Mouse (Mus musculus): Measurements from ENCODE around the gene Phactr2.
A peak's percentile ranks its signal among the peaks of the same experiment; 100 is the strongest.

Phactr2 gene

DNA sequence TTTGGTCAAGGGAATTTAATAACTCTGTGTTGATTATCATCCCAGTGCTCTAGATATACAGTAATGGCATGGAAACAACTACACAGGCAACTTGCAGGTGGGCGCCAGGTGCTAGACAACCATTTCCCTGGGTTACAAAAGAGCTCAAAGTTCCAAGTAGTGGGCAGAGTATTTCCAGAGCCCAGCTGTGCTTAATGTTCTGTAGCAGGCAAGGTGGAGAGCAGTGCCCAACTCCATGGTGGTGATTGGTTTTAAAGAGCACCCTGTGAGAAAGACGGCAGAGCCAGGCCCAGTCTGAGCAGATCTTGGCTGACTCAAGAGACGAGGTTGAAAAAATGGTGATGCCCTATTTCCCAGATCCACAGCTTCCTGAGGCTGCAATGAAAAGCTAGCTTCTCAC, 78.5 kb downstream of the Phactr2 start:
- peak; percentile 80 for DNase-seq

DNA sequence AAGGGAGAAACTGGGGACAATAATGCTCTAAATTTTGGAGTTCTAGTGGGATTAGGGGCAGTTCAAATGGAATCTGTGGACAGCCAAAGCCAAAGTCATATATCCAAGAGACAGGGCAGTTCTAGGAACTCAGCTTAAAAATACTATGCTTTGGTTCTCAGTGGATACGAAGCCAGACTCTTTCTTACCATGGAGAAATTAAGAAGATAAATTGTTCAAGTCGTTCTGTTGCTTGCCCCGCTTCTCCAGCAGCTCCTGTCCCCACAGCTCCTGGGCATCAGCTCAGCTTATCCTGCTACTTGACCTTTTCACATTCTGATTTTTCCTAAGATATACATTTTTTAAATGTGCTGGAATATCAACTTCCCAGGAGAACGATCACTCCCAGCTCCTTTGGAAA, 80.2 kb downstream of the Phactr2 start:
- peak; percentile 24 for DNase-seq

- DNase-seq, result peak; percentile 89
Measured at GRCm38 (mm10) chr10:13388116-13388922, 85.9 kb downstream of the Phactr2 start.

DNA sequence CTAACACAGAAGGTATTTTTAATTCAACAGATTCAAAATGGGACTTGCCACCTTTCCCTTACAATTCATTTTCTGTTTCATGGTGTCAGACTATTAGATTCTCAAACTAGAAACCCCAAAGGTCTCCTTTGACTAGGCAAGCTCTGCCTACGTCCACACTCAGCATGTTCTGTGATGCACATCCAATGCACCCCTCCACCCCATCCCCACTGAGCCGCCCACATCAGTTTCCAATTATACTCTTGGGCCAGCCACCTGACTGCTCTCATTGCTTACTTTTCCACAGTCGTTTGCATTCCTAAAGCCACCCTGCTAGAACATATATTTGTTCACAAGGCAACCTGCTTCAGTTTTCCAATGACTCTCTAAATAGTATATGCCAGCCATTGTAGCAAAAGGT, 89.3 kb downstream of the Phactr2 start:
- DNase-seq, result peak; percentile 19

DNA sequence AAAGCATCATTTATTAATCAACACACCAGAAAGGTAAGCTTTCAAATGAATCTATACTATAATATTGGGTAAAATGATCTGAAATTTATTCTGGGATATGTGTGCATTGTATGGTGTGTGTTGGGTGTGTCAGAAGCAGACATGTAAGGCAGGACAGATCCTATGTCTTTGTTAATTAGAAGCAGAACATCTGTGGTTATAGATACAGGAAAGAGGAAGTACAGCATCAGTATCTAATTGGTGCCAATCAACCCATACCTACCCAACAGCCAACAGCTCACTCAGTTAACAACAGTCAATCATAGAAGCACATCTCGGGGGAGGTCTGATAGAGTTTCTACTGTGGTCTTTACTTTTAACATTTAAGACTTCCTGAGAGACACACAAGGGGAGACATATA, 96.3 kb downstream of the Phactr2 start:
- peak; percentile 1 for DNase-seq

DNA sequence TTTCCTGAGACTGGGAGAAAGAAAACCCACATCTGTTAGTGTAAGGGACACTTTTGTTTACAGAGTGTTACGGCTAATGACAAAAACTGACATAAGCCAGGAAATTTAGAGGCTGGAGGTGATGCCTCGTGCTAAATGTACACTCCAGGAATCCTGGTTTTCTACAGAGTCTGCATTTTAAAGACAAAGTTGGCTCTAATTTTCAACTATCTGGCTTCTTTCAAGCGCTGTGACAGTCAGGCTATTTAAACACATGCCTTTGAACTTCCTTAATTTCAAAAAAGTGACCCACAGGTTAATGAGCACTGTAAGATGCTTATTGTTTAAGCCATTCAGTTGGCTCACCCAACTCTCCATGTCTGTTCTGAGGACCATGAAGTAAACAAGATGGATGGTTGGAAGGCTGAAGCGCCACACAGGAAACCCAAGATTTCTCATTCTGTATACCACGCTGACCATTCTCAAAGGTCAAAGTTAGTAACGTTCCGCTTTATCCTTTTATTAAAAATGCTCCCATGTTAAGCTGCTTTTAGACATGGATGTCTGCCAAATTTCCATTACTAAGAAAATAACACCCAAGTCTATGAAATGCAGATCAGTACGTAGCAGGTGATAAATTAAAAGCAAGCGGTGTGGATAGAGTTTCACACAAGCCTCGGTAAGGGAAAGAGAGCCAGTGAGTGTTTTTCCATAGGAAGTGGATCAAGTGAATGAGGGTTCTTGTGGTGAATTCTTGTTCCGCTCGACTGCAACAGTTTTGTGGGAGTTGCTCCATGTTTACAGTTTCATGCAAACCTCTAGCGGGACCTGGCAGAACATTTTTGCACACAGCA, 97.6 kb downstream of the Phactr2 start:
- no peak for DNase-seq

- DNase-seq, result peak; percentile 61
Measured at GRCm38 (mm10) chr10:13375820-13376219, 98.4 kb downstream of the Phactr2 start.

GRCm38 (mm10) chr10:13369581-13370375, 104.4 kb downstream of the Phactr2 start:
- peak; percentile 33 for DNase-seq

- DNase-seq, result no peak
Measured at GRCm38 (mm10) chr10:13364286-13364580, 110.0 kb downstream of the Phactr2 start.

- no peak for DNase-seq
Measured at GRCm38 (mm10) chr10:13363499-13364285, 110.5 kb downstream of the Phactr2 start.

GRCm38 (mm10) chr10:13360913-13361312, 113.3 kb downstream of the Phactr2 start:
- DNase-seq, result no peak

DNA sequence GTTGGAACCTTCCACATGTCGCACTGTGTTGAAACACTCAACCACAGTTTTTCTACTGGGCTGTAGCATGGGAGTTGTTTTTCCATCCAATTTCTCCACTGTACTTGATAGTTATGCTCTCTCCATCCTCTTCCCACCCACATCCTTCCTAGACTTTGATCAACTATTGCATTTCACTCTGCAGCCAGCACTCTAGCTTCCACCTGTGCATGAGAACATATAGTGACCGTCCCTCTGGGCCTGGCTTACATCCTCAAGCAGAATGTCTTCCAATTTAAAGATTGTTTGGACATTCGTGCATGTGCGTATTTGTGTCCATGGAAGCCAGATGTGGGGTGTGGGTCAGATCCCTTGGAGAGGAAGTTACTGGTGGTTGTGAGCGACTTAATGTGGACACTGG, 114.4 kb downstream of the Phactr2 start:
- no peak for DNase-seq

GRCm38 (mm10) chr10:13358679-13359078, 115.5 kb downstream of the Phactr2 start:
- no peak for DNase-seq

GRCm38 (mm10) chr10:13346609-13347290, 127.5 kb downstream of the Phactr2 start:
- DNase-seq, result no peak

DNA sequence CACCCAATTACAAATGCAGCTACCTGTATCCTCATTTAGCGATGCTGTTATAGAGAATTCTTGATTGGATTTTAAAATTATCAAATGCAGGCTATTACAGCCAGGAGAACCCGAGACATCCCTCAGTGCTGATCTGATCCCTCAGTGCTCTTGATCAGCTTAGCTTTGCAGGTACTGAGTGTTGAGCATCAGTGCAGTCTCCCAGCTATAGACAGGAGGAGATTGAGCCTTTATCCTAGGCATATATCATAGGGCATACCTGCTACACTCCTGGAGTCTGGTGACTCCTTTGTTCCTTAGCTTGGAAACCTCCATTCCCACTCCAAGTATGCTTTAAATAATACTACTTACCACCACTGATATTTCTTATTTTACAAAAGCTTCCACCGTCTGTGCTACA, 133.6 kb downstream of the Phactr2 start:
- no peak for DNase-seq

DNA sequence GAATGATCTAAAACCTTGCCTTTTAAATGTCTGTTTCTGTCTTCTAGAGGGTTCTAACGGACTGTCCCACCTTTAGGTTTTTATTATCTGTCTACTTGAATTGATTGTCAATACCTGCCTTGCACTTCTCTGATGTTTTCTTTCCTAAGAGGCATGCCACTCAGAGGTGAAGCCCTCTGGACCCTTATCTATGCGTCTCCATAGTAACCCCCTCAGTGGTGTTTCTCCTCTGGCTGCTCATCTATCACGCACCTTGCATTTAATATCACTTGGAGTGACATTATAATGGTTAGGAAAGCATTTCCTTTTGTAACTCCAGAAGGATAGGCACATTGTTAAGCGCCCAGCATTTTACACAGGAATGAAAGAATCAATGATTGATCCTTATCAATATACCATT, 137.2 kb downstream of the Phactr2 start:
- DNase-seq, result no peak

GRCm38 (mm10) chr10:13335814-13336213, 138.4 kb downstream of the Phactr2 start:
- DNase-seq, result no peak

GRCm38 (mm10) chr10:13335347-13335746, 138.9 kb downstream of the Phactr2 start:
- no peak for DNase-seq

- no peak for DNase-seq
Measured at GRCm38 (mm10) chr10:13333781-13334180, 140.4 kb downstream of the Phactr2 start.

DNA sequence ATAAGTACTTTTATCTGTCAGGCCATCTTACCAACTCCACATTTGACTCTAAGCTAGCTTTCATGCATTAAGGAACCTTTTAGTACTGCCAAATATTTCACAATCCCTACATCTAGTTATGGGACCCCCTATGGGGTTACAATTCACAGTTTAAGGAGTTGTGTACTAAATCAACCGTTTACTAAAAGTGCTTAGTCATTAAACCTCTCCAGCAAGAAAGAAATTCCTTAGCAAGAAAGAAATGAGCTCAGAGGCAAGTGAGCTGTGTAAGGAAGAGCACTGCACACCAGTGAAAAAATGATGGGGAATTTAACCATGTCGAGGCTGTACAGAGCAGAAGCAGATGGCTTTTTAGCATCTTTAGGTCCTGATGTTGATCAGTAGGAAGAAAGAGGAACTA, 141.2 kb downstream of the Phactr2 start:
- no peak for DNase-seq

GRCm38 (mm10) chr10:13331405-13332032, 142.7 kb downstream of the Phactr2 start:
- DNase-seq, result no peak

DNA sequence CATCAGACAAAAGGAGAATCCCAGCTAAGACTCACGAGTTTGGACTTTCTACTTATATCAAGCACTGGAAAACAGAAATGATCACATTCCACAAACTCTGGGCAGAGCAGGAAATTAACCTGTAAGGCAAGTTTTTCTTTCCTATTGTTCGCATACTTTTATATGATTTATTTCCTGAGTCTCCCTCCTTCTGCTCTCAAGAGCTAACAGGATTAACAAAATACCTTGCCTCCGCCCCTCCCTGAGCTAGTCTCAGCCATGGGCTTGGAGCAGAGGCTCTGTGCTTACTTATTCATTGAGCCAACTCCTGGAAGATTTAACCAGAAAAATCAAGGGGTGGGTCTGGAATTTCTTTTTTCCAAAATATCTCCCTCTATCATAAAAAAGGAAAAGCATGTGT, 145.6 kb downstream of the Phactr2 start:
- DNase-seq, result peak; percentile 78
